Mouse (Mus musculus): ENCODE measurements at regions not wholly inside any gene's neighbourhood (a gene's known extent, or its start where the extent isn't known, plus 50 kb on each side); places are given as distances from the start of the nearest gene placed in this dataset.

DNA sequence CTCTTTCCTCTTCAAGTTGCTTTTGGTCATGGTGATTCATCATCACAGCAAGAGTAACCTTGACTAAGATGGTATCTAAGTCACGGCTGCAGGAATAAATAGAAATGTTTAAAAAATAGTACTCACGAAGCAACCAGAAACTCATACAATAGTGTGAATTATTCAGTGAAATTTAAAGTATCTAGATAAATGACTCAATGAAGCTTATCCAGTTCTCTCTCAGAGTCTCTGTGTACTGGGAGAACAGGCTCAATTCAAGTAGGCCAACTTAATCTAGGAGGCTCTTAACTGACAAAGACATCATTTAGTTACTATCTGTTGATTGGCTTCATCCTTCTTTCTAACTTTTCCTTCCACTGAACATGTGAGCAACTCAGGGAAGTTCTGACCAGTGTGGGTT, 175.5 kb upstream of the Pcdh15 start:
- no peak for DNase-seq
- intact Hi-C loops (cut with DNase I) = no loop called here

DNA sequence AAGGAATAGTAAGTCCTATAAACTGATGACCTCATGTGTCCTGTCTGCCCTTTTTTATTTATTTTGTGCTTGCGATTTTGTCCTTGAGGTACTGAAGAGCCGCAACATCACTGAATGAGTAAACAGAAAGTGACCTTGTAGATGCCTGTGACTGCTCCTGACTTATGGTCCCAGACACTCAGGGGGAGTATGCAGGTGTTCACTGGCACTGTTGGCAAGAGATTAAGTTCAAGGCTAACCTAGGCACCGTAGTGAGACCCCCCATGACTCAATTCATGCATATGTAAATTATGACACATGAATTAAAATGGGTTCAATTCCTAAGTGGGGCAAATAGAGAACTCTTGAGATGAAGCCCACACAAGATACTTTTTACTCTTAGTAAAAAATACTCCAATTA, 142.2 kb upstream of the Pcdh15 start:
- no peak for DNase-seq
- intact Hi-C loops (cut with DNase I) = no loop called here

DNA sequence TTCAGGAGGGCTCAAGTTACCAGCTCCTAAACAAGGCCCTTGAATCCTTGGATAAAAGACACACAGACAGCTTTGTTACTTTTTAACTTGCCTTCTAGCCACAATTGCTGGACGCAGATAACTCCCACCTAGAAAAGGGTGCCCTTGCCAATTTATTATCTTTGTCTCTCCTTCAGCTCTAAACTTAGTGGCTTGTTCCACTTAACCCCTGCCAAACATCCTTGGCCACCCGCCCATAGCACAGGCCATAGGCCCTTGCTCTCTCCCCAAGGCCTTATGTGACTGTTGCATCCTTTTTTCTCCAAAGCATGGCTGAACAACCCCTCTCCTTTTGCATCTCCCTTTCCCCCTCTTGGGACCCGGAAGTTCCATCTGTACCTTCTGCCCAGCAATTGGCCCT, 139.1 kb upstream of the Pcdh15 start:
- intact Hi-C loops (cut with DNase I) = no loop called here
- DNase-seq = peak in 1 of 2 experiments; percentile 1

DNA sequence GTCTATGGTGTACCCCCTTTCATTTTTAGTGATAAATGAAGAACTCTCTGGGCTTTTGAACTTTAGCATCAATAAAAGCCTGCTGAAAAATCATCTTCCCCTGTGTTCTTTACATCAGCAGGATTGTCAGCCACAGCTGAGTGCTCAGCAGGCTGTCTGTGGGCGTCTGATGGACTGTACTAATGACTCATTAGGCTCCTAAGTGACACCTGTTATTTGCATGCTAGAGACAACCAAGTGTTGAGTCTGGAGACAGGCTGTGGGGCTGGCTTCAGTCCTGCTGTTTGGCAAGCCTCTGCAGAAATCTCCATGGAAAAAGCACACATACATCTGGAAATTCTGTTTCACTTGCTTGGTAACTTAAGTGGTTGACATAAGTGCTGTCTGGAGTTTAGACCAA, 117.8 kb upstream of the Pcdh15 start:
- no peak for DNase-seq
- intact Hi-C loops (cut with DNase I) = no loop called here

DNA sequence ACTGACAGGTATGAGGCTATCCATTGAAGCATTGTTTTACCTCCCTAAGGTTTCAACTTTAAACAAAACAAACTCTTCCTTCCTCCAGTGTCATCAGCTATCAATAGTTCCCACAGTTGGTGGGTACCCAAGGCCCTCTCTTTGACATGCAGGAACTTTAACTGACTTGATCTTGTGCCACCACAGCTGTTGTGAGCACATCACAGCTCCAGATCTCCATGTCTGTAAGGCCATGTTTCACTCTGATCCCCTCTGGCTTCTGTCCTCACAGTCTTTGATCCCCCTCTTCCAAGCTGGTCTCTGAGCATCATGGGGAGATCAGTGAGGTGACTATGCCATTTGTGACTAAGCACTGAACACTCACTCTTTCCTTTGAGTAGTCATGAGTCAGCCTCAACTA, 110.8 kb upstream of the Pcdh15 start:
- intact Hi-C loops (cut with DNase I) = no loop called here
- no peak for DNase-seq

DNA sequence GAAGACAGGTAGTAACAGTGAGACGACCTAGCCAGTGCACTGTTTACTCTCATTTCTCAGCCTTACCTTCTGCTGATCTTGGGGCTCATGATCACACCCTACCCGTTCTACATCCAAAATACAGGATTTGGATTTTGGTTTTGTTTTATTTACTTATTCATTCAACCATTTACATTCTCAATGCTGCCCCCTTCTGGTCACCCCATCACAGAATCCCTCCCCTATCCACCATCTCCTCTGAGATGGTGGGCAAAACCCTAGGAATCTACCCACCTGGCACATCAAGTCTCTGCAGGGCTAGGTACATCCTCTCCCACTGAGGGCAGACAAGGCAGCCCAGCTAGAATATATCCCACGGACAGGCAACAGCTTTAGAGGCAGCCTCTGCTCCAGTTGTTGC, 88.2 kb upstream of the Pcdh15 start:
- no peak for DNase-seq
- intact Hi-C loops (cut with DNase I) = no loop called here

DNA sequence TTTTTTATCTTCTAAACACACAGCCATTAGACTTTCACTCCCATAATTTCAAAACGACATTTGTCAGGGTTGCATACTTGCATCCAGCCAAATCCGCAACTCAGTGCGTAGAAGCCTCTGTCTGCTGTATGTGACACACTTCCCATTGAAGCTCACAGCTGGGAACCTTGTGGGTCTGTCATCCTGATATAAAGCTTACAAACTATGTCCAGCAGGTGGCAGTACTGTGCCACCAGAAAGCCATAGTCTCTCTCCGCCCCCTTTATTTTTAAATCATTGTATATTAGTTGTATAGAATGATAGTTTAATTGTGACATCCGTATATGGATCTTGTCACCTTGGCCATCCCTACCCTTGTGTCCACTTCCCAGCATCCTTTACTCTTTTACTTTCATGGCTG, 87.3 kb upstream of the Pcdh15 start:
- DNase-seq = no peak
- intact Hi-C loops (cut with DNase I) = no loop called here

DNA sequence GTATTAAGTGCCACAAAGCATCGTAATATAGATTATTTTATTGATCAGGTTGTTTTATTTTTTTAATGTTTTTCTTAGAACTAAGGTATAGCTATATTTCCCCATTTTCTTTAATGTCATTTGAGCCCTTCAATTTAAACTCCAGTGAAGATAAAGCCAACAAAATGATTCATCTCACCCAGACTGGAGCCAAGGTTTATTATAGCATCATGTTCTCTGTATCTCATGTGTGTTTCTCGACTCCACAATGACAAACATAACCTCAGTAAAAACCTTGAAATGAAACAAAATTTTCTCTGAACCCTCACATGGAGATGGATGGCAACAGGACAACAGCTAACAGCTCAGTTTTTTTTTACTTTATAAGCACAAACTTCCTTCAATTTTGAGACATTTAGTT, 61.7 kb upstream of the Pcdh15 start:
- intact Hi-C loops (cut with DNase I) = no loop called here
- DNase-seq = no peak

DNA sequence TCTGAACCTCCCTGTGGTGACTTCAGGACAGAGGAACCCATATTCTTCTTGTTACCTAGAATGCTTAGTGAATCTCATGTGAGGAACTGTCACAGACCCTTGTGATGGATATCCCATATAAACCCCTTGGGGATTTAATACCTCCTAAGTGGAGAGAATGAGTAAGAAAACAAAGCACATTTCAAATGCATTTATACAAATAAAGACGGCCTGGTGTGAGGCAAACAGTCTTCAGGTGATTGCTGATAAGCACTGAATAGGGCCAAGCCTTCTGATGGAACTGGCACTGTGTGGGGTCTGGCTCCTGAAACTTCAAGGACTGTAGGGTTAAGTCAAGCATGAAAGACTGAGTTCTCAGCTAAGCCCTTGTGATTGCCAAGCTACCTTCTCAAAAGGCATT, 59.6 kb upstream of the Pcdh15 start:
- intact Hi-C loops (cut with DNase I) = no loop called here
- DNase-seq = no peak
